Mouse (Mus musculus) thymus, adult 18-20 months (tissue): ENCODE data around the gene Grm4.
"Not testable (repeated sequence)": the region's sequence is repeated elsewhere in the genome, so short reads cannot be mapped to it uniquely, and the experiment has no call there.

Experiments used
- DNase-seq, 2 experiments: peaks; one replicate each; pipeline ENCODE4 v3.0.0; 2022; ENCODE audit warnings: mixed read lengths in 2 of 2

The Grm4 gene

GRCm38 (mm10) chr17:27389221-27390000, 131.8 kb downstream of the Grm4 start:
- DNase-seq: no peak

DNA sequence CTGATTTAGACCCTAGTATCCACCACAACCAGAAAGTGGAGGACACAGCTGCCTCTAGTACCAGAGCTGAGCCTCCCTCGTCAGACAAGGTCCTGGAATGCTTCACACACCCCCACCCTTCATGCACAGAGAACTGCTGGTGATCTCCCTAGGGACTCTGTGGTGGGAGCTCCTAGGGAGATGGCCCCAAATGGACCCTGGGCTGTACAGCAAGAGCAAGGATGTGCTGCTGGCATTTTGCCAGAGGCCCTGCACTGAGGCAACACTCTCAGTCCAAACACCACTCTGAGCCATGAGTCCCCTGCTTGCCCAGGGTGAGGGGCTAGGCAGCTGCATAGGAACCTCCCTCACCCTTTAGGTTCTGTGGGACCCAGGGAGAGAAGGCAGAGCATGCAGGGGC, 134.8 kb downstream of the Grm4 start:
- DNase-seq: no peak

- DNase-seq: no peak
Measured at GRCm38 (mm10) chr17:27385513-27386261, 135.5 kb downstream of the Grm4 start.

- no peak for DNase-seq
Measured at GRCm38 (mm10) chr17:27382916-27383315, 138.3 kb downstream of the Grm4 start.

DNA sequence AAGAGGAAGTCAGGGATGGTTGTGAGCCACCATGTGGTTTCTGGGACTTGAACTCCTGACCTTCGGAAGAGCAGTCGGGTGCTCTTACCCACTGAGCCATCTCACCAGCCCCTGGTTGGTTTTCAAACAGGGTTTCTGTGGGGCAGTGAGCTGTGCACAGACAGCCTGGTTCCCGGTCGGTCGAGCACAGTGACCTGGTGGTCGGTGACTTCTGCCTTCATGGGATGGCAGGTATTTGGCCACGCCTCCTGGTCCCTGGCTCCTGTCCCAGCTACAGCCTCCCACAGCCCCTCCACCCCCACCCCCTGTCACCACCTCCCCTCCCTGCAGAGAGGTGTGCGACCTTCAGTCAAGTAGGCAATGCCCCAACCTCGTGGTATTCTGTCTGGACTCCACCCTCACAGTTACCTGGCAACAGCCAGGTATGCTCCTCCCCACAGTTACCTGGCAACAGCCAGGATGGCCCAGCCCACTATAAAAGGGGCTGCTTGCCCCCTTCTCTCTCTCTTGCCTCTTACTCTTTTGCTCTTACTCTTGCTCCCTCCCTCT, 140.2 kb downstream of the Grm4 start:
- DNase-seq: not testable (repeated sequence)

- DNase-seq: no peak
Measured at GRCm38 (mm10) chr17:27378977-27379376, 142.2 kb downstream of the Grm4 start.

DNA sequence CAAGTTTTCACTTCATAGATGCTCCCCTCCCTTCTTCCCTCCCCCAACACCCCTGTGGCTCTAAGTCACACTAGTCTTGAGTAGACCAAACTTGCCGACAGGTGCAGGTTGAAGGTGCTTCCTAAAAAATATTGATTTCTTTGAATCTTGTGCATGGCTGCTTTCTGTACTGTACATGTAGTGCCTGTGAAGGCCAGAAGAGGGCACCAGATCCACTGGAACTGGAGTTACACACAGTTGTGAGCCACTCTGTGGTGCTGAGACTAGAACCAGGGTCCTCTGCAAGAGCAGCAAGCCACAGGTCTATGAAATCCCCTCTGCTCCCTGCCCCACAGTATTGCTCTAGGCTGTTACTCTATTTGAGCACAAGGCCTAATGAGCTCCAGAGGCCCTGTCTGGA, 144.1 kb downstream of the Grm4 start:
- DNase-seq: no peak

DNA sequence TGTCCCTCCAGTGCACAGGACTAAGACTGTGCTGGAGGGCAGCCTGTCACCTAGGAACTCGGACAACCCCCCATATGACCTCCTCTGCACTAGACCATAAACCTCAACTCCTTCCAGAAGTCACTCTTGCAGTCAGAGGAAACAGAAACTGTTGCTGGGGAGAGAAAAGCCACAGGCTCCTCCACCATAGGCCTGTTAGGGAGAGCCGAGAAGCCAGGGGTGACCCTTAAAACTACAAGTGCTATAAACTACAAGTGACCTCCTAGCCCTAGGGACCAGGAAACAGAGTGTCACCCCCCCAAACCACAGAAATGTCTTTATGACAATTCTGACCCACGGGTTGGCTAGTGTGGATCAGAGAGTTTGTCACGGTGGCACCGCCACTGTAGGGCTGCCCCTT, 145.7 kb downstream of the Grm4 start:
- DNase-seq: no peak
